Mouse (Mus musculus): Measurements from ENCODE around the gene Inava. TPM values are rescaled to one million over a fixed set of nuclear protein-coding genes. Genes with fewer than 3 reads are reported as not detected.

Gene Inava
- polyA plus RNA-seq, 1 experiment from 2014 or later = 0.18 TPM

DNA sequence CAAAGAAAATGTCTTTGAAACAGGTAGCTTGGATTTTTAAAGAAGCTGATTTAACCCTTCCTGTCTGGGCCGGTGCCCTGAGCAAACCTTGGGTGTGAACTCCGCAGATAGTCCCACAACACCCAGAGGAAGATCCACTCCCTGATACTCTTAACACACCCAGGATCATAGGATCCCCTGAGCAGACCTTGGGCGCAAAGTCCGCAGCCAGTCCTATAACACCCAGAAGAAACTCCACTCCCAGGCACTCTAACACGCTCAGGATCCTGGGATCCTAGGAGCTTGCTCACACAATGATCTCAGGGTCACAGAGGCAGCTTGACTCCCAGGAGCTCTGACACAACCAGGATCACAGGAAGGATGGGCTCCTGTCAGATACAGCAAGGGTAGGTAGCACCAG, 44.0 kb downstream of the Inava start:
- Histone ChIP-seq H3K9me3 (replicated peaks) (no peaks in the 10 kb centered on the region), H3K27ac (replicated peaks) (no peak overlapping the region), H3K4me2 (no peak overlapping the region), H3K4me1 (replicated peaks) (peaks cover 8% of the 10 kb centered on the region; the same call in 1 of the 2 replicates), H3K9ac (no peak overlapping the region), H3K4me3 (replicated peaks) (no peak overlapping the region), H3K36me3 (replicated peaks) (no peaks in the 10 kb centered on the region), H3K27me3 (no peaks in the 10 kb centered on the region)
- no peak for ATAC-seq (ENCODE audit: insufficient read depth)
- WGBS (ENCODE audit: insufficient replicate concordance) = 75% methylated on average over 5 of the region's 5 CpGs

DNA sequence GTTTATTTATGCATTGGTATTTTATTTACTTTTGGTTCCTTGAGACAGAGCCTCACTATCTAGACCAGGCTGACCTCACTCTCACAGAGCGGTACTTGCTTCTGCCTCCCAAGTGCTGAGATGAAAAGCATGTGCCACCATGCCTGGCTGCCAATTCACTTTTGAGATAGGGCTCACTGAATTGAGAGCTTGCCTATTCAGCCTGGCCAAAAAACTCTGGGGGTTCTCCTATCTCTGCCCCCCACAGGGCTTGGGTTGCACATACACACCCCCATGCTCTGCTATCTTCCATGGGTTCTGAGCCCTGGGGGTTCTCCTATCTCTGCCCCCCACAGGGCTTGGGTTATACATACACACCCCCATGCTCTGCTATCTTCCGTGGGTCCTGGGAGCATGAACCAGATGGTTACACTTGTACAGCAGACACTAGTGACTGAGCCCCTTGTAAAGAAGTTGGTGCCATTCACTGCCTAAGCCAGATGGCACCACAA, 54.5 kb downstream of the Inava start:
- Histone ChIP-seq H3K27me3 (no peaks in the 10 kb centered on the region), H3K9ac (no peak overlapping the region), H3K4me1 (replicated peaks) (peaks cover 78% of the 10 kb centered on the region), H3K4me3 (replicated peaks) (no peak overlapping the region), H3K36me3 (replicated peaks) (no peaks in the 10 kb centered on the region), H3K4me2 (no peak overlapping the region), H3K9me3 (replicated peaks) (no peaks in the 10 kb centered on the region), H3K27ac (replicated peaks) (peak overlapping the region; percentile 76)
- peak; percentile 83 for ATAC-seq (ENCODE audit: insufficient read depth)
- 12% methylated on average over 2 of the region's 2 CpGs for WGBS (ENCODE audit: insufficient replicate concordance)

DNA sequence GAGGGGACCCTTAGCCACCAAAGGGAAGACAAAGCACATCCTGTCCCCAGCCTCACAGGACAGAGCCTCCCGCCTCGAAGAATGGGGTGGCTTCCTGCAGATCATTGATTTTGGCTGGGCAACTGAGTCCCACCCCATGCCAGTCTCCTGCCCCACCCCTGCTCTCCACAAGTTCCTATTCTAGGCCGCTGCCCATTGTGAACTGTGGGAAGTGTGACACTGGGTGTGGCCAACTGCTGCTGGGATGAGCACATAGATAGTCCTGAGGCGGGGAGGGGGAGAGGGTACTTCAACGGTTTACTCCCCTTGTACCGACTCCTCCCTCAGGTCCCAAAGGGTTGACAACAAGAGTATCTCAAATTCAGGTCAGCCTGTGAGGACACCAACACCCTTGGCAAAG, 55.3 kb downstream of the Inava start:
- Histone ChIP-seq H3K27me3 (no peaks in the 10 kb centered on the region), H3K36me3 (replicated peaks) (no peaks in the 10 kb centered on the region), H3K4me1 (replicated peaks) (peaks cover 78% of the 10 kb centered on the region), H3K4me3 (replicated peaks) (no peak overlapping the region), H3K27ac (replicated peaks) (peak overlapping the region; percentile 76), H3K9ac (no peak overlapping the region), H3K9me3 (replicated peaks) (no peaks in the 10 kb centered on the region), H3K4me2 (peak overlapping the region; percentile 23; the same call in 1 of the 2 replicates)
- peak; percentile 59 for ATAC-seq (ENCODE audit: insufficient read depth)
- WGBS (ENCODE audit: insufficient replicate concordance) = 14% methylated on average over 6 of the region's 6 CpGs

DNA sequence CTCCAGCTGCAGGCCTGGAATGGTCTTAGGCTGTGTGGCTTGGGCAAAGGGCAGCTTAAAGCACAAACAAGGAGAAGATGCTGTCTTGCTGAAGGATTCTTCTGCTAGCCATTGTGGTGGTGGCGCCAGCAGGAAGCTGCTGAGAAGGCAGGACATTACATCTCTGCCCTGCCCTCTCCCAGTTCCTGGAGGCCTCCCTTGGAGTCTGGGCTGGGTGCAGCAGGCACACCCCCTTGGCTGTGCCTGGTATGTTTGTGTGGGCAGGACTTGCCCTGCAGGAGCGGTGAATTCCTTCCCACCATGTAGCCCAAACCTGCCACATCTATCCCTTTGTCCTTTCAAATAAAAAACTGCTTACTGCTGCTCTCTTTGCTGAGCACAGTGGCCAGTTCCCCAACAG, 57.0 kb downstream of the Inava start:
- H3K4me3 ChIP-seq (replicated peaks) = no peak overlapping the region
- H3K9ac ChIP-seq = no peak overlapping the region
- no peaks in the 10 kb centered on the region for H3K9me3 ChIP-seq (replicated peaks)
- H3K4me2 ChIP-seq = no peak overlapping the region
- WGBS (ENCODE audit: insufficient replicate concordance) = 67% methylated on average over 2 of the region's 2 CpGs
- H3K27ac ChIP-seq (replicated peaks) = no peak overlapping the region
- no peak for ATAC-seq (ENCODE audit: insufficient read depth)
- H3K36me3 ChIP-seq (replicated peaks) = no peaks in the 10 kb centered on the region
- peaks cover 75% of the 10 kb centered on the region for H3K4me1 ChIP-seq (replicated peaks)
- no peaks in the 10 kb centered on the region for H3K27me3 ChIP-seq

DNA sequence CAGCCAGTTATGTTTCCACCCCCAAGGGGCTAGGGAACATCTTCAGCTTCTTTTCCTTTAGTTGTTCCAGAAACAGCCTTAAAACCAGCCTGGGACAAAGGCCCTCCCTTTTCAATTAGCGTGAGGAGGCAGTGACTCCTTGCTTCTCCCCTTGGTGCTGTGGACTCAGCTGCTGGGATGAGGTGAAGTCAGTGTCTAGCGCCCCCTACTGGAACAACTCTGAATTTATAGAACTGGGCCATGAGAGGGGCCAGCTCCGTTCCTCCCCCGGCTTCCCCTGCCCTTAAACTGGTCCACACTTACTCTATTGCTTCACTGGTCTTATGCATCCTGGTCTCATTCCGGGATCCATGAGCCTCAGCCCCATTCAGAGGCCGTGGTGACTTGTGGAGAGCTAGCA, 58.9 kb downstream of the Inava start:
- 20% methylated on average over 6 of the region's 6 CpGs for WGBS (ENCODE audit: insufficient replicate concordance)
- H3K27ac ChIP-seq (replicated peaks) = no peak overlapping the region
- H3K9ac ChIP-seq = no peak overlapping the region
- peaks cover 11% of the 10 kb centered on the region; the same call in 1 of the 2 replicates for H3K36me3 ChIP-seq (replicated peaks)
- peaks cover 69% of the 10 kb centered on the region for H3K4me1 ChIP-seq (replicated peaks)
- no peaks in the 10 kb centered on the region for H3K9me3 ChIP-seq (replicated peaks)
- ATAC-seq (ENCODE audit: insufficient read depth) = no peak
- H3K27me3 ChIP-seq = no peaks in the 10 kb centered on the region
- peak overlapping the region; percentile 58 for H3K4me2 ChIP-seq
- H3K4me3 ChIP-seq (replicated peaks) = no peak overlapping the region

DNA sequence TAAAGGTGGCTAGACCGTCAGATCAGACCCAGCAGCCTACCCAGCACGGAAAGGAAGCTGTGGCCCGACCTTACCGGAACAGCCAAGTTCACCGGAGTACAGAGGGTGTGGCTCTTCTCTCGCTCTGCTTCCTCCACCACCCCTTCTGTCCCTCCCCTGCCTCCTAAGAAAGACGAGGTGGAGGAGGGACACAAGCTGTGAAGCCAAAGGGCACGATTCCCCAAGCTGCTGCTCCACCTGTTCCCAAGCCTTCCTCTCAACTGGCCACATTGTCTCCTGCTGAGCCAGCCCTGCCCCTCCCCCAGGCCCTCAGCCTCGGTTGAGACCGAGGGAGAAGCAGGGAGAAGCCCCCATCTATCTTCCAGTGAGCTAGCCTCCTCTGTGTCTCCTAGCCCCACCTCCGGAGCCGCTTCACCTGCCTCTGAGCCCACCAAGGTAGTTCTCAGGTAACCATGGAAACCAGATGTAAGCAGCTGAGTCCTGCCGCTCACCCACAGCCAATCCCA, 59.9 kb downstream of the Inava start:
- H3K4me1 ChIP-seq (replicated peaks) = peaks cover 61% of the 10 kb centered on the region
- H3K27me3 ChIP-seq = no peaks in the 10 kb centered on the region
- WGBS (ENCODE audit: insufficient replicate concordance) = 15% methylated on average over 13 of the region's 13 CpGs
- peaks cover 11% of the 10 kb centered on the region; the same call in 1 of the 2 replicates for H3K36me3 ChIP-seq (replicated peaks)
- H3K9ac ChIP-seq = no peak overlapping the region; the same call in 1 of the 2 replicates
- peak overlapping the region; percentile 58 for H3K4me2 ChIP-seq
- peak; percentile 38; the same call in 1 of the 2 replicates for ATAC-seq (ENCODE audit: insufficient read depth)
- no peaks in the 10 kb centered on the region for H3K9me3 ChIP-seq (replicated peaks)
- H3K27ac ChIP-seq (replicated peaks) = no peak overlapping the region
- H3K4me3 ChIP-seq (replicated peaks) = peak overlapping the region; percentile 9

DNA sequence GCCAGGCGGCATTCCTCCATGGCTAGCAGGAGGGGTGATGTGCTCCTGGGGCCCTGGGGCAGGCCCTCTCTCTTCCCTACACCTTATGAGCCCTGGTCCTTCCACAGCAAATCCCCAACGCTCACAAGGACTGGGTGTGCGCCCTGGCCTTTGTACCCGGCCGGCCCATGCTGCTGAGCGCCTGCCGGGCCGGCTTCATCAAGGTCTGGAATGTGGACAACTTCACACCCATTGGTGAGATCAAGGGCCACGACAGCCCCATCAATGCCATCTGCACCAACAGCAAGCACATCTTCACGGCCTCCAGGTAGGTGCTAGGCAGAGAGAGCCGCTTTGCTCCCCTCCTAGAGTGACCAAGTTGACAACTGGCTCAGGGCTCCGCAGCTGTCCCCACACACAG, 61.4 kb downstream of the Inava start:
- no peaks in the 10 kb centered on the region for H3K9me3 ChIP-seq (replicated peaks)
- H3K9ac ChIP-seq = no peak overlapping the region
- ATAC-seq (ENCODE audit: insufficient read depth) = no peak
- H3K4me1 ChIP-seq (replicated peaks) = peaks cover 46% of the 10 kb centered on the region
- peaks cover 11% of the 10 kb centered on the region; the same call in 1 of the 2 replicates for H3K36me3 ChIP-seq (replicated peaks)
- H3K27me3 ChIP-seq = no peaks in the 10 kb centered on the region
- H3K4me3 ChIP-seq (replicated peaks) = no peak overlapping the region
- no peak overlapping the region for H3K27ac ChIP-seq (replicated peaks)
- WGBS (ENCODE audit: insufficient replicate concordance) = 78% methylated on average over 12 of the region's 12 CpGs
- H3K4me2 ChIP-seq = no peak overlapping the region

DNA sequence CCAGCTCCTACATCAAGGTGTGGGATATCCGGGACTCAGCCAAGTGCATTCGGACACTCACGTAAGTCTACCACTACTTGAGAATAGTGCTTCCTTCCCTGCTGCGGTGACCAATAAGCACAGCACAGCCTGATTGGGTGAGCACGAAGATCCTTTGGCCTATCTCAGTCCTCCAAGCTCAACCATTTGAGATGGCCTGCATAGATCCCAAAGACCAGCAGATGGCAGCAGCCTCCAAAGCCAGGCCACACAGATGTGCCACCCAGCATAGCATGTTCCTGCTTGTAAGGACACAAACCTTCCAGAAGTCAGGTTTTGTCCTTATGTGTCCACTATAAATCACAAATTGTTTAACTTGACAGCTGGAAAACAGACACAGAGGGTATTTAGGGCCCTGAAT, 64.0 kb downstream of the Inava start:
- ATAC-seq (ENCODE audit: insufficient read depth) = peak; percentile 48

DNA sequence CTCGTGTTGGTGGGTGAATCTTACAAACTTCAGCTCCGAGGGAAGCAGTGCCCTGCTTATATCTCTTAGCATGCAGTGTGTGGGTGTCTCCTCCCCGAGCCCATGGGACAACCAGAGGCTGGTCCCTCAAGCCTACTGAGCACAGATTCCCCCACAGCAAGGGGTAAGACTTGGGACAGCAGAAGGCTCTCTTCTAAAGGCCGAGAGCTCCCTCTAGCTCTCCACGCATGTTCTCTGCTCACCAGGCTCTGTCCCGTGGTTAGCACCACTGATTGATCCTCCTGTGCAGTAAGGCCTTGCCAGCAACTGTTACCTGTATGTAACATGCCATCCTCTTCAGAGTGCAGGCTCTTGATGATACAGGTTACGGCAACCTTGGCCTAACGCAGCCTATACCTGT, 66.4 kb downstream of the Inava start:
- WGBS (ENCODE audit: insufficient replicate concordance) = 60% methylated on average over 8 of the region's 8 CpGs
- Histone ChIP-seq H3K4me3 (replicated peaks) (no peak overlapping the region), H3K36me3 (replicated peaks) (peaks cover 16% of the 10 kb centered on the region; the same call in 1 of the 2 replicates)

More for the DNA sequence above, 64.0 kb downstream of the Inava start:
- peaks cover 11% of the 10 kb centered on the region; the same call in 1 of the 2 replicates for H3K36me3 ChIP-seq (replicated peaks)
- no peaks in the 10 kb centered on the region for H3K9me3 ChIP-seq (replicated peaks)
- no peaks in the 10 kb centered on the region for H3K27me3 ChIP-seq
- peaks cover 20% of the 10 kb centered on the region for H3K4me1 ChIP-seq (replicated peaks)
- no peak overlapping the region for H3K4me2 ChIP-seq
- H3K4me3 ChIP-seq (replicated peaks) = no peak overlapping the region
- H3K27ac ChIP-seq (replicated peaks) = no peak overlapping the region
- H3K9ac ChIP-seq = no peak overlapping the region
- 15% methylated on average over 5 of the region's 5 CpGs for WGBS (ENCODE audit: insufficient replicate concordance)

DNA sequence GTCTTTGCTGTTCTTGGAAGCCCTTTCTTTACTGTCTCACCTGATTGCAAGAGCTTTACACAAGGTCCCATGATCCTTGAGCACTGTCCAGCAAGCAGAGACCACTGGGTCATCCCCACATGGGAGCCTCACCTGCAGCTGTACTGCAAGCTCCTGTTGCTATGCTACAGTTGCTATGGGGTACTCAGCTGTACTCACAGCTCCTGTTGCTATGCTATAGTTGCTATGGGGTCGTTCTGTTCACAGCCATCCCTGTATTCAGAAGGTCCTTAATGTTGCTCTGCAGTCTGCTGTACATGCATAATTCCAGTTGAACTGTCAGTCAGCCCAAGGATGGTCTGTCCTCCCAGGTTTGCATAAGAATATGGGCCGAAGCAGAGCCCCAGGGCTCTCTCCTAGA, 68.6 kb downstream of the Inava start:
- no peak overlapping the region for H3K9ac ChIP-seq
- H3K4me3 ChIP-seq (replicated peaks) = no peak overlapping the region
- no peaks in the 10 kb centered on the region for H3K9me3 ChIP-seq (replicated peaks)
- H3K36me3 ChIP-seq (replicated peaks) = 0 out of 2 replicates have a peak, but pooled peaks cover 5% of the 10 kb centered on the region
- WGBS (ENCODE audit: insufficient replicate concordance) = 63% methylated on average over 2 of the region's 2 CpGs
- no peak overlapping the region for H3K4me2 ChIP-seq
- H3K27ac ChIP-seq (replicated peaks) = no peak overlapping the region
- ATAC-seq (ENCODE audit: insufficient read depth) = no peak
- H3K27me3 ChIP-seq = no peaks in the 10 kb centered on the region
- 0 out of 2 replicates have a peak, but pooled peaks cover 2% of the 10 kb centered on the region for H3K4me1 ChIP-seq (replicated peaks)

More for the DNA sequence above, 66.4 kb downstream of the Inava start:
- Histone ChIP-seq H3K27me3 (no peaks in the 10 kb centered on the region), H3K9ac (no peak overlapping the region), H3K4me2 (no peak overlapping the region), H3K9me3 (replicated peaks) (no peaks in the 10 kb centered on the region), H3K4me1 (replicated peaks) (0 out of 2 replicates have a peak, but pooled peaks cover 2% of the 10 kb centered on the region), H3K27ac (replicated peaks) (no peak overlapping the region)
- no peak for ATAC-seq (ENCODE audit: insufficient read depth)

All from liver, embryonic 15.5 days (tissue).